Mouse (Mus musculus): ENCODE data around the gene Ache. TPM values are rescaled to one million over a fixed set of nuclear protein-coding genes. Genes with fewer than 3 reads are reported as not detected.
A peak's percentile ranks its signal among the peaks of the same experiment; 100 is the strongest.

The Ache gene
- total and polyA plus RNA-seq, 3 experiments = 7.0 to 16.8 TPM; not detected in 1

DNA sequence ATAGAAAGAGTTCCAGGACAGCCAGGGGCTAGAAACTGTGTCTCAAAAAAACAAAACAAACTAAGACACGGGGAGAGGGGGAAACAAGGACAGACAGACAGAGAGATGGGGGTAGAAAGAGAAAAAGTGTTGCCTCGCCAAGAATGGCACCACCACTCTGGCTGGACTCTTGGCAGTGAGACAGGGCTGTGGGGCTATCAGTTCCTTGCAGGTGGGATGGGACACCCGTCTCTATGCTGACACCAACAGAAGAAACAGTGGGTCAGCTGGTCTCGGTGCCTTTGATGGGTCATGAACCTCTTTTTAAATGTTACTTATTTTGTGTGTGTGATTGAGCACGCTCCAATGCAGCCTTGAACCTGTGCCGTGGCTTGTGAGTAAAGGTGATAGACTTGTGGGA, 52.9 kb downstream of the Ache start:
- Histone ChIP-seq H3K9me3 (replicated peaks; ENCODE audit: insufficient read depth, low read length) (no peaks in the 10 kb centered on the region), H3K4me3 (ENCODE audit: control insufficient read depth in 1 of 2, insufficient read depth in 1 of 2, low read depth in 2 of 2, low read length in 2 of 2) (no peak overlapping the region), H3K27me3 (ENCODE audit: control insufficient read depth in 1 of 2, insufficient read depth in 2 of 2, low read length in 2 of 2) (no peaks in the 10 kb centered on the region), H3K9ac (ENCODE audit: control insufficient read depth, low read depth, low read length, poor library complexity, severe bottlenecking) (no peak overlapping the region), H3K4me1 (ENCODE audit: control insufficient read depth in 1 of 2, insufficient read depth in 2 of 2, low read length in 2 of 2) (peaks cover 0 to 28% of the 10 kb centered on the region in 2 experiments; a peak in 3 of 4 replicates), H3K36me3 (ENCODE audit: control insufficient read depth in 1 of 2, insufficient read depth in 2 of 2, low read length in 2 of 2) (peaks cover 0 to 10% of the 10 kb centered on the region in 2 experiments; a peak in 2 of 4 replicates), H3K27ac (ENCODE audit: control insufficient read depth, low read depth, low read length) (no peak overlapping the region), H3K79me2 (ENCODE audit: control insufficient read depth, insufficient read depth, low read length, poor library complexity) (no peaks in the 10 kb centered on the region; the same call in 1 of the 2 replicates)
- peak; percentile 16 for DNase-seq (ENCODE audit: low read depth, low spot score)
- no peak for TF ChIP-seq MYB (IDR thresholded peaks at IDR 0.05; ENCODE audit: low read depth, low read length)
- no peak for TF ChIP-seq JUND (IDR thresholded peaks at IDR 0.05; ENCODE audit: low read depth, low read length)
- no peak for TF ChIP-seq MAX (IDR thresholded peaks at IDR 0.05; ENCODE audit: low read length)
- TF ChIP-seq ZNF384 (IDR thresholded peaks at IDR 0.05; ENCODE audit: low read depth, low read length) = no peak
- TF ChIP-seq POLR2AphosphoS2 (IDR thresholded peaks at IDR 0.05; ENCODE audit: low read length) = no peak
- peak; percentile 44 for TF ChIP-seq TAL1 (IDR thresholded peaks at IDR 0.05; ENCODE audit: low read length)
- no peak for TF ChIP-seq GATA1 (IDR thresholded peaks at IDR 0.05; ENCODE audit: low read depth, low read length)

DNA sequence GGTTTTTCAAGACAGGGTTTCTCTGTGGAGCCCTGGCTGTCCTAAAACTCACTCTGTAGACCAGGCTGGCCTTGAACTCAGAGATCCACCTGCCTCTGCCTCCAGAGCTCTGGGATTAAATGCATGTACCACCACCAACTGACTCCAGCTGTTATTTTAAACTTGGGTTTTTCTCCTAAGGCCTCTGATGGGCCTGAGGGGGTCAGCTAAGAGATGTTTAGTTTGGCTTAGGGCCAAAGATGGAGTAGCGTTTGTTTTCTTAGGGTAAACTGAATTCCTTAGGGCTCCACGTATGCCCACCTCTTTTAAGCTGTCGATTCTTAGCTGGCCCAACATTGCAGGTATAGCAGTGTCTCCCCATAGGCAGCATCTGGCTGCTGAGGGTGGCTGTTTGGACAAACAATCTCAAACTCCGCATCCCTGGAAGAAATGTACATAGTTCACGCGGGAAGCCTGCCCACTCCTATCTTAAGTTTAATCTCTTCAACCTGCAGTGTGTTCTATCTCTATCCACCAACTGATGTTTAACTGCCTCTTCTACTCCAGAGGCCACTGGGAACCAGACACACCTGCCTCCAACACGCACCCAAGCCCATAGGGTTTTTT, 55.2 kb downstream of the Ache start:
- H3K9ac ChIP-seq (ENCODE audit: control insufficient read depth, low read depth, low read length, poor library complexity, severe bottlenecking) = no peak overlapping the region
- no peak for DNase-seq (ENCODE audit: low read depth, low spot score)
- H3K79me2 ChIP-seq (ENCODE audit: control insufficient read depth, insufficient read depth, low read length, poor library complexity) = no peaks in the 10 kb centered on the region; the same call in 1 of the 2 replicates
- H3K9me3 ChIP-seq (replicated peaks; ENCODE audit: insufficient read depth, low read length) = no peaks in the 10 kb centered on the region
- H3K27ac ChIP-seq (ENCODE audit: control insufficient read depth, low read depth, low read length) = no peak overlapping the region
- peaks cover 3 to 27% of the 10 kb centered on the region in 2 experiments for H3K4me1 ChIP-seq (ENCODE audit: control insufficient read depth in 1 of 2, insufficient read depth in 2 of 2, low read length in 2 of 2)
- no peaks in the 10 kb centered on the region for H3K27me3 ChIP-seq (ENCODE audit: control insufficient read depth in 1 of 2, insufficient read depth in 2 of 2, low read length in 2 of 2)
- no peak overlapping the region for H3K4me3 ChIP-seq (ENCODE audit: control insufficient read depth in 1 of 2, insufficient read depth in 1 of 2, low read depth in 2 of 2, low read length in 2 of 2)
- H3K36me3 ChIP-seq (ENCODE audit: control insufficient read depth in 1 of 2, insufficient read depth in 2 of 2, low read length in 2 of 2) = peaks cover 0 to 10% of the 10 kb centered on the region in 2 experiments; a peak in 2 of 4 replicates
- TF ChIP-seq SMC3 (IDR thresholded peaks at IDR 0.05; ENCODE audit: low read depth, low read length) = no peak
- no peak for TF ChIP-seq HCFC1 (IDR thresholded peaks at IDR 0.05; ENCODE audit: low read depth, low read length)
- TF ChIP-seq ELF1 (IDR thresholded peaks at IDR 0.05; ENCODE audit: low read depth, low read length) = no peak
- no peak for TF ChIP-seq USF2 (IDR thresholded peaks at IDR 0.05; ENCODE audit: borderline replicate concordance in 1 of 2, insufficient read depth in 1 of 2, low read depth in 1 of 2, low read length in 2 of 2)
- TF ChIP-seq EP300 (IDR thresholded peaks at IDR 0.05; ENCODE audit: low read depth in 1 of 2, low read length in 2 of 2) = no peak

GRCm38 (mm10) chr5:137343412-137343811, 56.1 kb downstream of the Ache start:
- H3K36me3 ChIP-seq (ENCODE audit: control insufficient read depth in 1 of 2, insufficient read depth in 2 of 2, low read length in 2 of 2) = peaks cover 0 to 10% of the 10 kb centered on the region in 2 experiments; a peak in 2 of 4 replicates
- no peak overlapping the region for H3K9ac ChIP-seq (ENCODE audit: control insufficient read depth, low read depth, low read length, poor library complexity, severe bottlenecking)
- H3K27me3 ChIP-seq (ENCODE audit: control insufficient read depth in 1 of 2, insufficient read depth in 2 of 2, low read length in 2 of 2) = no peaks in the 10 kb centered on the region
- H3K27ac ChIP-seq (ENCODE audit: control insufficient read depth, low read depth, low read length) = no peak overlapping the region
- TF ChIP-seq MAFK (IDR thresholded peaks at IDR 0.05; ENCODE audit: borderline replicate concordance, low read depth, low read length) (no peak), ETS1 (IDR thresholded peaks at IDR 0.05; ENCODE audit: low read depth, low read length) (no peak), TCF12 (IDR thresholded peaks at IDR 0.05; ENCODE audit: low read depth, low read length) (no peak), CHD2 (IDR thresholded peaks at IDR 0.05; ENCODE audit: low read length) (no peak), RCOR1 (IDR thresholded peaks at IDR 0.05; ENCODE audit: low read depth, low read length) (no peak), ZNF384 (IDR thresholded peaks at IDR 0.05; ENCODE audit: low read depth, low read length) (no peak), USF2 (IDR thresholded peaks at IDR 0.05; ENCODE audit: borderline replicate concordance in 1 of 2, insufficient read depth in 1 of 2, low read depth in 1 of 2, low read length in 2 of 2) (no peak), CTCF (IDR thresholded peaks at IDR 0.05 in 2 of 3, conservative IDR thresholded peaks at IDR 0.05 in 1 of 3; ENCODE audit: control insufficient read depth in 1 of 3, insufficient read depth in 1 of 3, low read depth in 2 of 3, low read length in 3 of 3, poor library complexity in 1 of 3, severe bottlenecking in 1 of 3) (no peak), MYB (IDR thresholded peaks at IDR 0.05; ENCODE audit: low read depth, low read length) (no peak), ELF1 (IDR thresholded peaks at IDR 0.05; ENCODE audit: low read depth, low read length) (no peak), TBP (IDR thresholded peaks at IDR 0.05; ENCODE audit: low read depth, low read length) (no peak)
- DNase-seq (ENCODE audit: low read depth, low spot score) = no peak
- no peak overlapping the region for H3K4me3 ChIP-seq (ENCODE audit: control insufficient read depth in 1 of 2, insufficient read depth in 1 of 2, low read depth in 2 of 2, low read length in 2 of 2)
- H3K4me1 ChIP-seq (ENCODE audit: control insufficient read depth in 1 of 2, insufficient read depth in 2 of 2, low read length in 2 of 2) = peaks cover 3 to 22% of the 10 kb centered on the region in 2 experiments
- H3K79me2 ChIP-seq (ENCODE audit: control insufficient read depth, insufficient read depth, low read length, poor library complexity) = no peaks in the 10 kb centered on the region; the same call in 1 of the 2 replicates
- no peaks in the 10 kb centered on the region for H3K9me3 ChIP-seq (replicated peaks; ENCODE audit: insufficient read depth, low read length)

Measured in MEL (cell line).